In the genomic region with DNA sequence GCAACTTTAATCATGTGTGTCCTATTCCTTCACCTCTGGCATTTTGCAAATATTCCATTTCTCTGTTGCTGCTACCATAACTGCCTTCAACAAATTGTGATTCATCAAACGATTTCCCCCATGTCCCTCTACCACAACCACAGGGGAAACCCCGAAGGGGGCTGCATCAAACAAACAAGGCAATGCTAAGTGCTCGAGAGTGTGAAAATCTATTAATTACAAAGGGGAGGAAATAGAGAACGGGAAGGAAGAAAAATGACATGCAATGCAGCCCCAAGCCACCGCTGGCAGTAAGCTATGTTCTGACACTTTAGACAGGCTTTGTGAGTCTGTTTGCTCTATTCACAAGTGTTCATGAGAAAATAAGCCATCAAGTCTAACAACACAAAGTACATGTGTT, we compare ENCODE assay signal across 24 mouse cellular contexts.
DNase-seq lines count a peak whose midpoint lies in the region; ATAC-seq and TF ChIP-seq lines count a peak whose summit lies in the region.
"Had no signal": no experiment of that assay in that cellular context is flagged by ENCODE, and none has a peak within 500 bp of the region (broad histone marks: within the 10 kb centered on the region; RNA-seq: fewer than 3 reads in every experiment).

No protein-coding gene starts in this region.

- H3K27ac ChIP-seq in kidney, postnatal 0 days, result no peak overlapping the region
- no peak overlapping the region for H3K27ac ChIP-seq in kidney, adult 2 months (ENCODE audit: insufficient read depth, low read depth, low read length)
- H3K27ac ChIP-seq in forebrain, embryonic 10.5 days, result no peak overlapping the region
- H3K27ac ChIP-seq: embryonic facial prominence, embryonic 10.5 days; forebrain, embryonic 15.5 days; heart, adult 2 months; heart, embryonic 15.5 days; hindbrain, embryonic 10.5 days; hindbrain, embryonic 14.5 days had no signal

- no peaks in the 10 kb centered on the region for H3K36me3 ChIP-seq in kidney, postnatal 0 days (ENCODE audit: insufficient read depth, low read length)
- no peaks in the 10 kb centered on the region for H3K36me3 ChIP-seq in kidney, adult 2 months (ENCODE audit: control insufficient read depth, insufficient read depth, low read length)
- H3K36me3 ChIP-seq in forebrain, embryonic 10.5 days (replicated peaks), result no peaks in the 10 kb centered on the region
- H3K36me3 ChIP-seq: embryonic facial prominence, embryonic 10.5 days; forebrain, embryonic 15.5 days; heart, embryonic 15.5 days; hindbrain, embryonic 10.5 days had no signal

- H3K9me3 ChIP-seq in kidney, postnatal 0 days (replicated peaks; ENCODE audit: low read length), result no peaks in the 10 kb centered on the region
- H3K9me3 ChIP-seq in forebrain, embryonic 10.5 days, result no peaks in the 10 kb centered on the region
- H3K9me3 ChIP-seq: embryonic facial prominence, embryonic 10.5 days; forebrain, embryonic 15.5 days; heart, embryonic 15.5 days; hindbrain, embryonic 10.5 days had no signal

- no peaks in the 10 kb centered on the region for H3K4me1 ChIP-seq in kidney, postnatal 0 days (replicated peaks; ENCODE audit: insufficient read depth, low read length)
- H3K4me1 ChIP-seq in kidney, adult 2 months (ENCODE audit: control insufficient read depth, insufficient read depth, low read length), result no peaks in the 10 kb centered on the region
- H3K4me1 ChIP-seq in forebrain, embryonic 10.5 days, result no peaks in the 10 kb centered on the region
- H3K4me1 ChIP-seq: embryonic facial prominence, embryonic 10.5 days; forebrain, embryonic 15.5 days; heart, embryonic 15.5 days; hindbrain, embryonic 10.5 days had no signal

- TF ChIP-seq POLR2A in kidney, adult 2 months (IDR thresholded peaks at IDR 0.05; ENCODE audit: low read depth, low read length), result no peak

- DNase-seq in kidney, postnatal 0 days (ENCODE audit: low spot score), result peak; percentile 19
- DNase-seq in kidney, adult 2 months, result no peak
- peak; percentile 68 for DNase-seq in 416B (ENCODE audit: low read depth)
- no peak for DNase-seq in forebrain, embryonic 10.5 days (ENCODE audit: extremely low spot score, low spot score)
- DNase-seq in heart, adult 11 months, result no peak
- DNase-seq: adrenal gland, adult 8-10 months; adrenal gland, postnatal 36 days; cerebellum, adult 11-12 months; cerebellum, adult 9-11 months; cerebellum, postnatal 36 days; gastrocnemius, postnatal 36 days; heart, adult 2 months; heart, postnatal 14 days had no signal

- H3K4me3 ChIP-seq in kidney, postnatal 0 days (replicated peaks; ENCODE audit: low read depth, low read length), result no peak overlapping the region
- H3K4me3 ChIP-seq in kidney, adult 2 months (ENCODE audit: insufficient read depth, low read depth, low read length), result no peak overlapping the region
- no peak overlapping the region for H3K4me3 ChIP-seq in forebrain, embryonic 10.5 days
- H3K4me3 ChIP-seq: embryonic facial prominence, embryonic 10.5 days; forebrain, embryonic 15.5 days; heart, adult 2 months; heart, embryonic 15.5 days; hindbrain, embryonic 10.5 days had no signal

- no peak for TF ChIP-seq CTCF in kidney, postnatal 0 days (IDR thresholded peaks at IDR 0.05; ENCODE audit: low read depth)
- TF ChIP-seq CTCF in kidney, adult 2 months (conservative IDR thresholded peaks at IDR 0.05; ENCODE audit: insufficient read depth, insufficient read length, low read depth, low read length), result no peak

- H3K9ac ChIP-seq in kidney, postnatal 0 days (ENCODE audit: low read depth, low read length), result no peak overlapping the region
- H3K9ac ChIP-seq: forebrain, embryonic 15.5 days; heart, embryonic 15.5 days; hindbrain, embryonic 14.5 days had no signal

- ATAC-seq in kidney, postnatal 0 days (replicated peaks; ENCODE audit: low FRiP score, low read depth), result no peak
- peak; percentile 45; the same call in 1 of the 2 replicates for ATAC-seq in common myeloid progenitor, adult 5-6 weeks (replicated peaks; ENCODE audit: low read depth, poor library complexity, severe bottlenecking)
- ATAC-seq in megakaryocyte progenitor cell, adult 5-6 weeks (replicated peaks; ENCODE audit: poor library complexity), result peak; percentile 42
- ATAC-seq: forebrain, embryonic 15.5 days; intestine, embryonic 16.5 days; Patski had no signal

- no peaks in the 10 kb centered on the region for H3K27me3 ChIP-seq in kidney, postnatal 0 days (ENCODE audit: insufficient read depth, low read length)
- no peaks in the 10 kb centered on the region for H3K27me3 ChIP-seq in kidney, adult 2 months (replicated peaks; ENCODE audit: control insufficient read depth, insufficient read depth, low read length)
- no peaks in the 10 kb centered on the region for H3K27me3 ChIP-seq in forebrain, embryonic 10.5 days (ENCODE audit: poor library complexity, severe bottlenecking)
- H3K27me3 ChIP-seq: CH12.LX; forebrain, embryonic 15.5 days; heart, embryonic 15.5 days; Patski had no signal

- 26% methylated on average over 5 of the region's 5 CpGs for WGBS in kidney, postnatal 0 days
- 28% methylated on average over 5 of the region's 5 CpGs for WGBS in kidney, adult 2 months
- WGBS in forebrain, embryonic 10.5 days, result 87% methylated on average over 5 of the region's 5 CpGs

- no peak overlapping the region for H3K4me2 ChIP-seq in kidney, postnatal 0 days (ENCODE audit: low read length)
- H3K4me2 ChIP-seq: forebrain, embryonic 15.5 days; heart, embryonic 11.5 days; heart, embryonic 15.5 days; hindbrain, embryonic 14.5 days had no signal

Comparison
In these comparisons a context has a peak if more than half of its experiments do, and no peak if none do; other contexts are left out.
1. DNase-seq: peak in kidney, postnatal 0 days (single experiment) and 416B (single experiment); none in kidney, adult 2 months (single experiment), forebrain, embryonic 10.5 days (single experiment) and heart, adult 11 months (single experiment).